Mouse (Mus musculus): ENCODE results near the gene Catip.
"Not testable (repeated sequence)": the region's sequence is repeated elsewhere in the genome, so short reads cannot be mapped to it uniquely, and the experiment has no call there.

Catip gene

DNA sequence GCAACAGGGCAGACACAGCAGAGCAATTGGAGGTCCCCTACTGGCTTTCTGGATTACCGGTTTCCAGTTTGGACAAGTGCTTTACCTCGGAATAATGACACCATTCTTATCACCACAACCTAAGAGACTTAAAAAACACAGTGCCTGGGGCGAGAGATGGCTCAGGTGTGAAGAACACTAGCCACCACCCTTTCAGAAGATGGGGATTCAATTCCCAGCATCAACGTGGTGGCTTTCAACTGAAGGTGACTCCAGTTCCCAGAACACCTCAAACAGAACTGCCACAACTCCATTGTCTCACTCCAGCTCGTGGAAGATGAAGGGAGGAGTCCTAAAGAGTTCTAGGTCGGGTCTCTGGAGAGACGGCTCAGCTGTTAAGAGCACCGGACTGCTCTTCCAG is 23.6 kb downstream of the Catip start:
- no peak for DNase-seq

DNA sequence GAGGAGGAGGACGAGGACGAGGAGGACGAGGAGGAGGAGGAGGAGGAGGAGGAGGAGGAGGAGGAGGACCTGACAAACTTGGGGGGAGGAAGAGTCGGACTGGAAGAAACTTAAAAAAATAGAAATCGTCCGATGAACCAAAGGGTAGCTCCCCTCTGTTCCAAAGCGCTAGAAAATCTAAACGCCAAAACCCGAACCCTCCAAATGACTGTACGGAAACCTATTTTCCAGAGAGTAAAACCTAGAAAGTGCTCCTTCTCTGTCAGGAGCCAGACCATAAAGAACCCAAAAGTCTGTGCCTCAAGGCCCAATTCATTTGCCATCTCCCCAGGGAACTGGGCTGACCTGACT is 24.4 kb downstream of the Catip start:
- DNase-seq: no peak

DNA sequence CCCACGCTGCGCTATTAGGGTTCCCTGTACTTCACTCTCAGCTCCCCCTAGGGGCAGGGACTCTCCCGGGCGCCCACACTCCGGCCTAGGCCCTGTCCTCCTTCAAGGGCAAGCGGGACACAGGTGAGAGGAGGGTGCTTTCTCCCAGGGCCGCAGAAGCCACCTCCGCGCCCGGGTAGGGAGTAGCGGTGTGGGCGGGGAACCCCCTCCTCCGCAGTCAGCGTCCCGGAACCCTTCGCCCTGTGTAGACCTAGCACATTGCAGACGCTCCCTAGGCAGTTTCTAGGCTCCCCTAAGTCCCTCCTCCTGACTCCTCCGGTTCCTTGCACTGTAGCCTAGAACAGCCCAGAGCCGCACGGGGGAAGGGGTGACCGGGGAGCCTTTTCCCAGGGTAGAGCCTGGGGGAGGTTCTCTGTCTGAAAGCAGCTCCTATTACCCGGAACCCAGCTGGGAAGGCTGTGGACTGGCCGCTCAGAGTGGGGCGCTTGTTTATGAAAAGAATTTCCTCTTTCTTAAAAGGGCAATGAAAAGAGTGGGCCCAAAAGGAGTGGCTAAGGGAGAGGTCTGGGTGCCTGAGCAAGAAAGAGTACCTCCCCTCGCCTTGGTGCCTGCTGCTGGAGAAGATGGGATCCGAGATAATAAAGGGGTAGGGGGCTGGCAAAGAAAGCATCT is 24.9 kb downstream of the Catip start:
- peak; percentile 94 for DNase-seq

DNA sequence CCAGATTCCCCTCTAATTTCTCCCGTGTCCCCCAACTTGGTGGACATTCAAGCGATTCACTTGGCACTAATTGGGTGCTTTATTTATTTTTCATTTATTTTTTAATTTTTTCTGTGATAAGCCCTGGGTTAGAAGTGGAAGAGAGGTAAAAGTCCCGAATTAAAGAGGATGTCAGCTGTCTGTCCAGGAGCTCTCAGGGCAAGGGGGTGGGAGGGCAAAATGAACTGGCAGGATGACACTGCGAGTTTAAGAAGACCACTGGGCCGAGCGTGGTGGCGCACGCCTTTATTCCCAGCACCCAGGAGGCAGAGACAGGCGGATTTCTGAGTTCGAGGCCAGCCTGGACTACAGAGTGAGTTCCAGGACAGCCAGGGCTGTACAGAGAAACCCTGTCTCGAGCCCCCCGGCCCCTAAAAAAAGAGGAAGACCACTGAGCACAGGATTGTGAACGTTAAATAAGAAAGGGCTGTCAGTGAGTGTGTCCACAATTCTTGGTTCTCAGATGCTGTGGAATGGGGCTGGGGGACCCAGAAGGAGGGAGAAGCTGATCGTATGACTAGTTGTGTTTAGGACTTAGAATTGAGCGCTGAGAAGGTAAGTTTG is 25.6 kb downstream of the Catip start:
- DNase-seq: no peak

DNA sequence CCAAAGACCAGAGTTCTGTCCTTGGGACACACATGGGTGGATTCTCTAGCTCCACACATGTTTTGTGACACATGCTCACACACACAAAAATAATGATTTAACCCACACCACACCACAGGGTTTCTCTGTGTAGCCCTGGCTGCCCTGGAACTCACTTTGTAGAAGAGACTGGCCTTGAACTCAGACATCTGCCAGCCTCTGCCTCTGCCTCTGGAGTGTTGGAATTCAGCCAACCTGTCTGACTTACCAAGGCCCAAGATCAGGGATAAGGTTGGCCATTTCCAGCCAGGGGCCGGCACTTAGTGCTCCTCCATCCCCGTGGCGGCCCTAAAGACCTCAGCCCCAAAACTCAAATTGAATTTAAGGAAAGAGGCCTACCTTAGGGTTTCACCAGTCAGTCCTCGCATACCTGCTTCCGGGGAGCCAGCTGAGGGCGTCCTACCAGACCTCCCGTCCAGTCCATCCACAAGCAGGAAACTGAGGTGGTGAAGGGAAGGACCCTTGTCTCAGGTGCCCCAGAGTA is 26.6 kb downstream of the Catip start:
- no peak for DNase-seq

DNA sequence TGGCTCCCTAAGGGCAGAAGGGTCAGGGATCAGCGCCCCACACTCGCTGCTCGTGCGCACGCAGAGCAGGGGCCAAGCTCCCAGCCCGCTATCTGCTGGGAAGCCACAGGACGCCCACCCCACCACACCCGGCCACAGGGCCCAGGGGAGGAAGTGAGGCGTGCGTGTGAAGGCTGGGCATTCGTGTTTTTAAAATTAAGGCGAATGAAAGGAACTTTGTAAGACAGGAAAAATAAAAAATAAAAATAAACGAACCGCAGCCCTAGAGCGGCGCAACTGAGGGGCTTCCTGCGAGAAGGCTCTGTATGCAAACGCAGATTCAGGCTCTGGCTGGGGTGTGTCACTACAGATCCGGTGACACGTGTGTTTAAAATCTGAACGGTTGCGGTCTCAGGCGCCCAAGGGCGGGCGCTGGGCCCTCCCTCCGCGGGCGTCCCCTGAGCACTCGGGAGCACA is 28.0 kb downstream of the Catip start:
- peak; percentile 48 for DNase-seq

DNA sequence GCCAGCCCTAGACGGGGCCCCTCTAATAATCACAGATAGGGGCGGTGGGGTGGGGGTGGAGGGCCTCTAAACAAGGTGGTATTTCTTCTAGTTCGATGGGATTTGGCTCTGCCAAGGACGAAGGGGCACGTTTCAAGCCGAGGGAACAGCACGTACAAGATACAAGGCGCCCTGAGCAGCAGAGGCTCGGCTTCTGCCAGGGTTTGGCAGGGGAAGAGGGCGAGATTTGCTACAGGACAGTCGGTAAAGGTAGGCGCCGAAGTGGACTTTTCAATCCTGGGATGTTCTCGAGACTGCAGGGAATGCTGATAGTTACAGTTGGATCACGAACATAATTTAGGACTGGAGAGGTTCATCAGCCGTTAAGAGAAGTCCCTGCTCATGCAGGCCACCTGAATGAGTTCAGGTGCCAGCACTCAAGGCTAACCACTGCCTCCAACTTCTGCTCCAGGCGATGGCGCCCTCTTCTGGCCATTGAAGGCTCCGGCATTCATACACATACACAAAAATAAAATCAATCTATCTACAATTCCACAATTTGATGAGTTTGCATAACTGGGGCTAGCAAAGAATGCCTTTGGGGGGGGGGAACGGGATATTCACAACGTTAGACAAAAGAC is 28.5 kb downstream of the Catip start:
- DNase-seq: peak; percentile 80

DNA sequence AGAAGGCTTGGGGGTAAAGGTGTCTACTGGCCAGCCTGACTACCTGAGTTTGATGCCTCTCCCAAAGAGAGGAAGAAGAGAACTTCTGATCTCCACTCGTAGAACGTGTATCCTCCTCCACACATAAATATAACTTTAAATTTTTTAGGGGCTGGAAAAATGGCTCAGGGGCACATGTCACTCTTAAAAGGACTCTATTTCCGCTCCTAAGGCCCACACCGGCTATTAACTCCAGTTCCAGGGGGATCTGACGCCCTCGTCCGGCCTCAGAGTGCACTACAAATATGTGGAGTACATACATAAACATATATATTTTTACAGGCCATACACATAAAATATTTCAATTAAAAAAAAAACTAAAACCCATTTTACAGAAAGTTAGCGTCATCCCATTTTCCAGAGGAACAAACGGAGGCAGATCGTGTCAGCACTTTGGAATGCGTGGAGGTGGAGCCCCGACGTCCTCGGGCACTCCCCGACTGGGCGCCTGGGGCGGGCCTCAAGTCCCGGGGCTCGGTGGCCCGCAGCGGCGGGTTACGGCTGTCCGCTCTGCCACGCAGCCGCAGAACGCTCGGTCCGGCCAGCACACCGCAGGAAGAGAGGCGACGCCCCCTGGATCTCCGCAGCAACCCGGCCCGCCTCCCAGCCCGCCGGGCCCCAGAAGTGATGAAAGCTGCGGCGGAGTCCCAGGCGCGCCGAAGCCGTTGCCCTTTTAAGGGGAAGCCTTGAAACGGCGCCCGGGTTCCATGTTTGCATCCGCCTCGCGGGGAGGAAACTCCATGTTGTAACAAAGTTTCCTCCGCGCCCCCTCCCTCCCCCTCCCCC is 29.2 kb downstream of the Catip start, which contains the start of gene Ctdsp1:
Ctdsp1 (plus strand) TSS at position 586 of the 825 bp plus-strand sequence.
- DNase-seq: peak; percentile 98

DNA sequence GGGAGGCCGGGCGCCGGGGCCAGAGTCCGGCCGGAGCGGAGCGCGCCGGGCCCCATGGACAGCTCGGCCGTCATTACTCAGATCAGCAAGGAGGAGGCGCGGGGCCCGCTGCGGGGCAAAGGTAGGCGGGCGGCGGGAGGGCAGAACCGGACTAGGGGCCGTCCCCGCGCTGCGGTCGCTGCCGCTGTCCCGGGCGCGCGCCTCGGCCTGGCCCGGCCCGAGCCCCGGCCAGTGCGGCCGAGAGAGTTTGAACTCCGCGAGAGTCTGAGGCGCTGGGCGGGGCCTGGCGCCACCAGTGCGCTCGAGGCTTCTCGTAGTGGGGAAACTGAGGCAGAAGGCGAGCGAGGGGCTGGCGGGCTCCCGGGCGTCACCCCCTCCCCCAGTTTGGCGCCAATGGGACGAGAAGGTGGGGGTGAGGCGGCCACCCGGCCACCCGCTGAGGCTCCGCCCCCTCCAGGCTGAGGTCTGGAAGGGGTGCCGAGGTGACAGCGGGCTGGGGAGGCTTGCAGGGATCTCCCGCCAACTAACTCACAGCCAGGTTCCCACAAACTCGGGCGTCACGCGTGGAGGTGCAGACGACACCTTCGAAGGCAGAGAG is 30.0 kb downstream of the Catip start:
- DNase-seq: peak; percentile 80

DNA sequence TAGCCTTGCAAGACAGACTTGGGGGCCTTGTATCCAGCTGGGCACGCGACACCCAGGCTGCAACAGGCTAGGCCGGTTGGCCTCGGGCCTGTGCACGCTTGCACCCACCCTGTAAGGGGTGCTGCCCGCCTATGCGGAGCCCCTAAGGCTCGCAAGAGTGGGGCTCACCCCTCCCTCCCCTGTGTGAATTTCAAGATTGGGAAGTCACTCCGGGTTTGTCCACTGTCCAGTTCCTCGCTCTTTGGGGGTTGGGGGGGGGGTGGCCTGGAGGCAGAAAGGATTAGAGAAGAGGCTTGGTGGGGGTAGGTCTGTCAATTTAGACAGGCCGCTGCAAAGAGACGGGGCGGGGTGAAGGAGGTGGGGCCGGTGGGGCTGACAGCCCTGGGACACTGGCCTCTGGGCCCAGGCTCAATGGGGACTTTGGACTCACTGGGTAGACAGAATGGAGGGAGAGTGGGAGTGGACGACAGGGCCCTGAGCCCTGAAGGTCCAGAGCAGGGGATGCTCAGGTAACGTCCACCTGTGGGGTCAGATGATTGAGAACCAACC is 30.6 kb downstream of the Catip start:
- DNase-seq: no peak

DNA sequence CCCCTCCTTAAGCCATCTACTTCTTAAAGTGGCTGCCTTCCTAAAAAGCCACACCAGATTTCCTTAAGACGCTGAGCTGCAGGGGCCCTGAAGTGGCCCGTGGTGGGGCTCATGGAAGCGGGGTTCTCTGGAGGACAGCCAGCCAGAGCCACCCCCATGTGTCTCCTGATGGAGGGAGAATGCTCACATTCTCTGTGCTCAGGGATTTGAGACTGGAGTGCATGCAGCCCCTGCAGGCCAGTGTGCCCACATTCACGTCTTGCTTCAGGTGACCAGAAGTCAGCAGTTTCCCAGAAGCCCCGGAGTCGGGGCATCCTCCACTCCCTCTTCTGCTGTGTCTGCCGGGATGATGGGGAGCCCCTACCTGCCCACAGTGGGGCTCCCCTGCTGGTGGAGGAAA is 31.1 kb downstream of the Catip start:
- no peak for DNase-seq

DNA sequence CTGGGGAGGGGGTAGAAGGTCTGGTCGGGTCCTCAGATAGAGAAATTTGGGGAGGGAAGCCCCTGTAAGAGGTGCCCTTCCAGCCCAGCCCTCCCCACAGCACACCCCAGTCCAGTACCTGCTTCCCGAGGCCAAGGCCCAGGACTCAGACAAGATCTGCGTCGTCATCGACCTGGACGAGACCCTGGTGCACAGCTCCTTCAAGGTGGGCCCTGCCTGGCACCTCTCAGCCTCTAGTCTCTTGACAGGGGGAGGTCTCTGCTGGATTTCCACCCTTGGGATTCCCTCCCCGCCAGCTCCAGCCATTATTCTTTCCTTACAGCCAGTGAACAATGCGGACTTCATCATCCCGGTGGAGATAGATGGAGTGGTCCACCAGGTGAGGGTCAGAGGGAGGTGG is 31.8 kb downstream of the Catip start:
- DNase-seq: no peak

DNA sequence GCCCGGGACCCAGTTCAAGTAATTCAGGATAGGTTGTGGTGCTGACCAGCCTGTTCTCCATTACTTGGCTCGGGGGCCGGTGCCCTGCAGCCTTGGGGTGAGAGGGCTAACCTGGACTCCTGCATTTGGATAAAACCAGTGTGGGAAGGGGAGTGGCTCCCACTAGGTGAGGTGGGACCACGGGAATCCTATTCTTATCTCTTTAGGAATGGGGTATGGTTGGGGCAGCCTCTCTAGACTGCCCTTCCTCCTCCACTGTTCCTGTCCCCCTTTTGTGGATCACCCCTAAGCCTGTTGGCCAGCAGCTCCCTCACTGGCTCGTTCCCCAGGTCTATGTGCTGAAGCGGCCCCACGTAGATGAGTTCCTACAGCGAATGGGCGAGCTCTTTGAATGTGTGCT is 32.4 kb downstream of the Catip start:
- no peak for DNase-seq

DNA sequence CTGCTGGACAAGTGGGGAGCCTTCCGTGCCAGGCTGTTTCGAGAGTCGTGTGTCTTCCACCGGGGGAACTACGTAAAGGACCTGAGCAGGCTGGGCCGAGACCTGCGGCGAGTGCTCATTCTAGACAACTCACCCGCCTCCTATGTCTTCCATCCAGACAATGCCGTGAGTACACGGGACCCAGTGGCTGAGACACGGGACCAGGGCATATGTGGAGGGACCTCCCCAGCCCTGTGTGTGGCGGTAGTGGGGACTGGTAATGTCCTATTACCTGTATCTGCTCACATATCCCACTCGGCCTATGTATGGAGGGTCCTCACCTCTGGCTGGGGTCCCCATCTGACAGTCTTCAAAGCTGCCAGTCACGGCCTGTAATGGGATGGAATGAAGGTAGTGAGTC is 33.0 kb downstream of the Catip start:
- DNase-seq: no peak

DNA sequence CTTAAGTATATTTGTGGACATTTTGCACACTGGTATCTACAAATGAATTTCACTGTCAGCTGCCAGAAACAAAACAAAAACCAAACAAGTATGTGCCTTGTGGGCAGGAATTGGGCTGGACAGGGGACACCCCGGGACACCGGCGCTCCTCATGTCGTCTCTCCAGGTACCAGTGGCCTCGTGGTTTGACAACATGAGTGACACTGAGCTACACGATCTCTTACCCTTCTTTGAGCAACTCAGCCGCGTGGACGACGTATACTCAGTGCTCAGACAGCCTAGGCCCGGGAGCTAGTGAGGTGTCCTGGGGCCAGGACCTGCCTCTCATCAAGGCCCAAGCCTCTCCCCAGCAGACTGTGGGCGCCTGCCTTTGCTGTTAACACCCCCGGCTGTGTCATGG is 33.4 kb downstream of the Catip start:
- no peak for DNase-seq

DNA sequence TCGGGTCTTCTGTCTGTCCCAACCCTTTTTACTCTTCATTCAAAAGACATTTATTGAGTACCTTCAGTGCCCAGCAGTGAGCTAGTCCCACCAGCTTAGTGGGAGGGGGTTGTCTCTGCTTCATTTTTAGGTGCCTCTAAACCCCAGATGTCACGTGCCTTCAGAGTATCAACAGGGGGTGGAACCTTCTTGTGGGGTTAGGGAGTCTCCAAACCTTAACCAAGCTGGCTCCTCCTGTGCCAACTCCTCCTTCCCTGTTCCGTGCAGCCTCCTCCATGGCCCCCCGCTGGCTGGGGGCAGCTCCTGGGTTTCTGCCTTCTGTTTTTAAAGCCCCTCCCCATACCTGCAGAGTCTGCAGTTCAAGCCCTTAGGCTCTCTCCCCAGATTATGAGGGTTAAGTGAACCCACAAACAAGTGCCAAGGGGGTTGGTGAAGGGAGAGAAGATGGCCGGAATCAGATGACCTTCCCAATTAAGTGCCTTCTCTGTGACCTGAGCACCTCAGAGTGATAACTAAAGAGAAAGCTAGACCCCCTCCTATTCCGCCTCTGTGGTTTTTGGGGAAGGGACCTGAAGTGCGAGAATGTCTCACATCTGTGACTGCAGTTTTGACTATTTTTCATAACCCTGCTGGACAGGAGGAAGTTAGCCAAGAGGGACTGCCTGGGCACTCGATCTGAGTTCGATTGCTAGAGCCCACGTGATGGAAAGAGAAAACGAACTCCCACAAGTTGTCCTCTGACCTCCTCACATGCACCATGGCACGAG is 34.7 kb downstream of the Catip start:
- not testable (repeated sequence) for DNase-seq

DNA sequence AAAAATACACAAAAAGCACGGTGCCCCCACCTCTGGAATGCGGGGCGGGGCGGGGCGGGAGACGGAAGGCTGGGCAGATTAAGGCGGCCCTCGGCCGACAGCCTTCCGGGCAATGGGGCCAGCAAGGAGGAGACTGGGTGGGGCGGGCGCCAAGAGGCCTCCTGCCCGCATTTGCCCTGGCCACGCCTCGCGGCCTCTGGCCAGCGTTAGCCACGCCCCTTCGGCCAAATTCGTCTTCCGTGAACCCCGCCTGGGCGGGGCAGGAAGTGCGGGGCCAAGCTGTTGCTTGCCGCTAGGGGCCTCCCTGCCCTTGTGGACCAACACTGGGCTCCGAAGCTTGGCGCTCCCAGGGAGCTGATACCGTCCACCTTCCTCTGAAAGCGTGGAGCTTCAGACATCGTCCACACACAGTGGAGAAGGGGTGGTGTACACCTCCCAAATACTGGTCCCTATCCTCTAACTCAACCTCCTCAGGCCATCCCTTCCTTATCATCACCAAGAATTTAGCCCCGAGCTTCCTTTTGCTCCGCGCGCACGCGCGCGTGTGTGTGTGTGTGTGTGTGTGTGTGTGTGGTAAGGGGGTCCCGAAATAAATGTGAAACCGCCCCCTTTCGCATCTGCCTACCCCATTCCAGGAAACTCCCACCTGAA is 35.5 kb downstream of the Catip start:
- peak; percentile 99 for DNase-seq

DNA sequence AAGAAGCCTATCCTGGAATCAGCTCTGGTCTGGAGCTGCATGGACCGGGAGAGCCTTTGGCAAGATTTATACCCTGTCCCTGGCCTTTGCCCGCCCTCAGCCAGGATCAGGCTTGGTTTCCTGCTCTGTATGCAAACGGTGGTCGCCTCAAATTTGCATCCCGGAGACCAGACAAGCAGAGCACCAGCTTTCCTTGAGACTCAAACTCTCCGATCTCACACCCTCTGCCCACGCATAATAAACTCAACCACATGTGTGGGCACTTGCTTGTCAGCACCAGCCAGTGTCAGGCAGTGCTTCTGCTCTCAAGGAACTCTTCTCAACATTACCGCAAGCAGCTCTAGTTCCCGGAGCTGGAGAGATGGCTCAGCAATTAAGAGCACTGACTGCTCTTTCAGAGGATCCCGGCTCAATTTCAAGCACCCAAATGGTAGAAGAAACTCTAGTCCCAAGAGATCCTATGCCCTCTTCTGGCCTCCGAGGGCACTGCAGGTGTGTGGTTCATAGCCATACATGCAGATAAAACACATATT is 36.1 kb downstream of the Catip start:
- peak; percentile 82 for DNase-seq

DNA sequence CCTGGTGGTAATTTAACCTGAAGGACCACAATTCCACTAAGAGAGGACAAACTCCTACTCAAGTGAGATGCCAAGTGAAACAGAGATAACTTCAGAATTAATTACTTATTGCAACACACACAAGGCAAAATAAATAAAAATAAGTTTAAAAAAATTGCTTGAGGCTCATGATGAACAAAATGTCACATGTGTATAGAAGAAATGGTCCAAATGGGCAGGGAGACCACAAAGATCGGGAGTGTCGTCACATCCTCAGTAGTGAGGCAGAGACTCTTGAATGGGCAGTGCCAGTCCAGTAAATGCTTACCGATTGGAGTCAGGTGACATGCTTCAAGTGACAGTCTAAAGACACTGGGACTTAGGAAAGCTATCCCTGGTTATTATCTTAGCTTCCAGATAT is 38.6 kb downstream of the Catip start:
- DNase-seq: no peak

DNA sequence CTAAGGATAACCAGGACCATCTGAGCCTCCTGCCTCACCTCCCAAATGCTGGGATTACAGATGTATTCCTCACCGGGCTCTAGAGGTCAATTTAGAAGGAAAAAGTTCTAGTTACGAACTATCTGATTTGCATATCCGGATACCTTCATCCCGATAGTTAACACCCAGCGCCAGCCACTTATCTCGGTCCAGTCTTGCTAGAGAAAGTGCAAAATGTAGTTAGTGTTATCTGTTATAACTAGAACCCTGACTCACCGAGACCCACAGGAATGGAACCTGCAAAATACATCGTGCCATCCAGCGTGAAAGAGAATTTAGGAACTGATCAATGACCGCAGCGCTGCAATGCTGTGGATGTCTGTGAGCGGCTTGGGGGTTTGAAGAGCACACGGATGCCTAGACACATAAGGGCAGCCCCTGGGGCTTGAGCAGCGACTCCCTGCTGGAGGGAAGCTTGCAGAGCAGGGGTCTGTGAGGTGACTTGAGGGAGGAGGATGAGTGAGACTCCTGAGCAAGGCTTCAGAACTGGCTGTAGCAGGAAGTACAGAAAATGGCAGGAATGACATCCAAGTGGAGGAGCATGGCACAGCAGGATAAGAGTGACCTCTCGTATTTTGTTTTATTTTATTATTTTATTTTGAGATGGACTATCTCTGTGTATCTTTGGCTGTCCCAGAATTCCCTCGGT is 39.3 kb downstream of the Catip start:
- DNase-seq: no peak

All from lung, postnatal 14 days (tissue).